Mouse (Mus musculus) neutrophil, adult 5-6 weeks (primary cell): ENCODE results near the gene Nabp1. TPM values are rescaled to one million over a fixed set of nuclear protein-coding genes. Genes with fewer than 3 reads are reported as not detected.

Source experiments
- ATAC-seq: fragments of 151-379, 151-347 bp; 2 replicates; pipeline ENCODE4 v1.8.0; 2017; ENCODE audit warnings: mild to moderate bottlenecking, moderate TSS enrichment; ENCODE audit not compliant: insufficient number of reproducible peaks, poor library complexity, low FRiP score, severe bottlenecking; ENCODE audit errors: extremely low read depth
- total RNA-seq: library from RNA; stranded (forward); fragments of 200-1000 nt; gene quantifications from 2 replicates; pipeline ENCODE4 v1.2.3, GENCODE M21; 2017

Gene Nabp1
- total RNA-seq, result 264 and 309 TPM in 2 replicates

- peak; percentile 92 for ATAC-seq
These were observed at the start of gene Nabp1 for GRCm38 (mm10) chr1:51478262-51479026. TSS of gene Nabp1 (minus strand) at chr1:51478425.

- no peak for ATAC-seq
These were observed 47.5 kb upstream of the Nabp1 start for GRCm38 (mm10) chr1:51525563-51526265.

GRCm38 (mm10) chr1:51521651-51522050, 43.4 kb upstream of the Nabp1 start:
- no peak for ATAC-seq

- no peak for ATAC-seq
These were observed 42.1 kb upstream of the Nabp1 start for GRCm38 (mm10) chr1:51520246-51520780.

GRCm38 (mm10) chr1:51519112-51519511, 40.9 kb upstream of the Nabp1 start:
- no peak for ATAC-seq

- ATAC-seq, result no peak
These were observed 37.4 kb upstream of the Nabp1 start for GRCm38 (mm10) chr1:51515625-51516024.

- ATAC-seq, result no peak
These were observed 36.8 kb upstream of the Nabp1 start for GRCm38 (mm10) chr1:51515041-51515440.

GRCm38 (mm10) chr1:51514379-51514778, 36.2 kb upstream of the Nabp1 start:
- ATAC-seq, result peak; percentile 23; the same call in 1 of the 2 replicates

- ATAC-seq, result no peak
These were observed 35.0 kb upstream of the Nabp1 start for GRCm38 (mm10) chr1:51513059-51513713.

- ATAC-seq, result no peak
These were observed 34.1 kb upstream of the Nabp1 start for GRCm38 (mm10) chr1:51512326-51512725.

- no peak for ATAC-seq
These were observed 31.6 kb upstream of the Nabp1 start for GRCm38 (mm10) chr1:51509776-51510175.

- ATAC-seq, result peak; percentile 100
These were observed 30.9 kb upstream of the Nabp1 start for GRCm38 (mm10) chr1:51509083-51509482.

- no peak for ATAC-seq
These were observed 30.3 kb upstream of the Nabp1 start for GRCm38 (mm10) chr1:51508543-51508942.

- ATAC-seq, result no peak
These were observed 29.2 kb upstream of the Nabp1 start for GRCm38 (mm10) chr1:51507436-51507835.

- no peak for ATAC-seq
These were observed 28.0 kb upstream of the Nabp1 start for GRCm38 (mm10) chr1:51506236-51506635.

GRCm38 (mm10) chr1:51505632-51506031, 27.4 kb upstream of the Nabp1 start:
- no peak for ATAC-seq

- ATAC-seq, result no peak
These were observed 24.8 kb upstream of the Nabp1 start for GRCm38 (mm10) chr1:51503055-51503454.

- ATAC-seq, result no peak
These were observed 24.1 kb upstream of the Nabp1 start for GRCm38 (mm10) chr1:51502353-51502752.

- ATAC-seq, result no peak
These were observed 23.0 kb upstream of the Nabp1 start for GRCm38 (mm10) chr1:51501251-51501650.
